Mouse (Mus musculus) c-Kit-positive CD71-negative TER-119-negative erythroid progenitor cells, embryonic 14.5 days (primary cell): ENCODE measurements around the gene Ankrd13b.

Source experiments
- DNase-seq: peaks from one replicate; pipeline ENCODE4 v3.0.0-alpha.2; 2013; ENCODE audit warnings: low read depth

The Ankrd13b gene

DNA sequence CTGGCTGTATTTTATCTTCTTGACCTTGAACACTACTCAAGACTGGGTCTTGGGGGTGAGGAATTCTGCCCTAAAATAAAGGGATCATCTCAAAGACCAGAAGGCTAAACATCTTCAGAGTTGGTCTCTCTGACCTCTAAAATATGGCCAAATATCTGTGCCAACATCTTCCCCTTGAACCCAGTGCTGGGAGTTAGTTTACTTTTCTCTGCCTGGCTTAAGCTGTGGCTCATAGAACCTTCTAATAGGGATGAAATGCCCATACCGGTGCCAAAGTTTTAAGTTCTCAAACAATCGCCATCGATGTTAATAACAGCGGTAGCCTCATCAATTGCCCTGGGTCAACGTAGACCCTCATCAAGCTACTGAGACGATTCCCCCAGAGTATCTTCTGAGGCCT, 27.6 kb downstream of the Ankrd13b start:
- DNase-seq: no peak

DNA sequence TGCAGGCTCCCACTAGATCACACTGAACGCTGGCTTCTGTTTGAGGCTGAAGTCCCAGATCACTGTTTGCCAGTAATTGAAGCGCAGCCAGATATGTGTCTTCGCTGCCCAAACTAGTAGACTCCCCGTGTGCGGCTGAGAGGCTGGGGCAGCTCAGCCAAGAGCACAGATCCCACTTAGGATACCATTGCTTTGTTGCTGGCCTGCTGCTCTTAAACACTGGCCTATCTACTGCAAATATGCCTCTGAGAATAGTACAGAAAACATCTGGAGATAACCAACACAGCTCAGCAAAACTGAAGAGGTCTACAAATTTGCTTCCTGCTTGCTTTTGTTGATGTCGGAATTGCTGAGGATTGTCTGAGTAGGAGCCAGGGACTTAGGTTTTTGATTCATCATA, 32.6 kb downstream of the Ankrd13b start:
- no peak for DNase-seq

GRCm38 (mm10) chr11:77455770-77456510, 33.5 kb downstream of the Ankrd13b start:
- DNase-seq: no peak

DNA sequence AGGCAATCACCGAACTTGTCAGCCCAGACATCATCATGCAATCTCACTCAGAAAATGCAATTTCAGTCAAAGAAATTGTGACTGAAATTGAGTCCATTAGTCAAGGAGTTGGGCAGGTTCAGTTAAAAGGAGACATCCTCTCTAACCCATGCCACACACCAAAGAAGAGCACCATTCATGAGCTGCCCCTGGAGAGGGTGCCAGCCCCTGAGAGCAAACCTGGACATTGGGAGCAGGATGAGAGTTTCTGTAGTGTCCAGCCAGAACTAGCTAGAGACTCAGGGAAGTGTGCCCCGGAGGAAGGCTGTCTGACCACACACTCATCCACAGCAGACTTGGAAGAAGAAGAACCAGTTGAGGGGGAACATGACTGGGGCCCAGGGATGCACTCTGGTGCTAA, 36.1 kb downstream of the Ankrd13b start:
- no peak for DNase-seq

DNA sequence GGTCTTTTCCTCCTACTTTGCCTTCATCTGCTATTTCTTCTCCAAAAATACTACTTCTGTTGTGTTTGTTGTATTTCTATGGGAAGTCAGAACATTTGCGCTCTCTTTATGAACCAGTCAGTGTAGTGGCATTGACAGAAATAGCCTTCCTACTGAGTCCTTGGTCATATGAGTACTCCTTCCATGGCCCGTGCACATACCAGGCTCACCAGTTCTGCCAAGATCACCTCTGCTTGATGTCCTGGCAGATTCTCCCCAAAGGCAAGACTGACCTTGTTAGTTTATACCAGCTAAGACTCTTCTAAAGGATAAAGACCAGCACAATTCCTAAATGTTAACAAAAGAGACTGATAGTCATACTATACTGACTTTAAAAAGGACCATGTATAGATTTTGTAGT, 37.8 kb downstream of the Ankrd13b start:
- no peak for DNase-seq

- no peak for DNase-seq
Measured at GRCm38 (mm10) chr11:77449224-77449623, 40.3 kb downstream of the Ankrd13b start.

DNA sequence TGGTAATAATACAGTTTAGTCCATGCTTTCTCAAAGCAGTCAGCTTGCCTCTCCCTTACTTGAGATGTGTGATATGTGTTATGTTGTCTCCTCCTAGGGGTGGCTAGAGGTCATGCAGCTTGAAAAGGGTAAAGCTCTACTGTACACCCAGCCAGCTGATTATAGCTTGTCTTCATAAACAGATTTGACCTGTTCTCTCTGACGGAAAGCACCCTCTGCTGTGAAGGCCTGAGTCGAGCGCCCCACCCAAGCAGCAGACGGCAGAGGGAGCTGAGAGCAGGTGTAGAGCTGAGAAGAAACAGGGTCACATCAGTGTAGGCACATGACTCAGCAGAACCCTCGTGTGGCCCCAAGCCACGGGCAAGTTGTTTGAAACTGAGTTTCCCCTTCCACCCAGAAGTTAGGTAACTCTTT, 42.8 kb downstream of the Ankrd13b start:
- peak; percentile 64 for DNase-seq

GRCm38 (mm10) chr11:77444939-77445338, 44.5 kb downstream of the Ankrd13b start:
- no peak for DNase-seq

GRCm38 (mm10) chr11:77442186-77443170, 47.0 kb downstream of the Ankrd13b start:
- no peak for DNase-seq

DNA sequence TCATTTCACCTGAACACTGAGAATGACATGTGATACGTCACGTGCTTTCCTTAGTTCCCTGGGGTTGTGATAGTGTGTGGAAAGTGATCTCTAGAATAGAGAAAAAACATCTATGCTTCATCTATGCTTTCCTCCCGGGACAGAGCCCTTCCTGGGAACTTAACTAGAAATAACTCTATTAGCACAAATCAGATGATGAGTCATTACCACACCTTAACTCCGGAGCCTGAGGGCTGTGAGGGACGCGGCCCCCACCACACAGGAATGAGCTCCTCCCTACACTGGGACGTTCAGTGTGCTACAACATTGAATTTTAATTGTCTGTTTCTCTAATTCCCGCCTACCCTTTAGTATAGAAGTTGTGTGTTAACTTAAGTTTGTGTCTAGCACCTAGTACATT, 48.5 kb downstream of the Ankrd13b start:
- DNase-seq: no peak

DNA sequence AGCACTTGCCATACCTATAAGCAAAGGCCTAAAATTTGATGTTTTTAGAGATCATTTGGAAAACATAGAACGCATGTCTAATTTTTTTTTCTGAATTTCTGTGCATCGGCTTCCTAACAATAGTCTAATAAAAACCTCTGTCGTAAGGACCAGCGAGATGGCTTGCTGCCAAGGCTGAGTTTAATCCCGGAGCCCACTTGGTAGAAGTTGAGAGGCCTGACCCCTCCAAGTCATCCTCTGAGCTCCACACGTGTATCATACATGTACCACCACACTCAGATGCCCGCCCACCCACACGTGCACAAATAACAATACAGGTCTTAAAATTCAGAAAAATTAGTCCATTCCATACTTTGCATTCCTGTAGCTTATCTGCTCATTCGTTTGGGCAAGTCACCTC, 49.4 kb downstream of the Ankrd13b start:
- DNase-seq: no peak

DNA sequence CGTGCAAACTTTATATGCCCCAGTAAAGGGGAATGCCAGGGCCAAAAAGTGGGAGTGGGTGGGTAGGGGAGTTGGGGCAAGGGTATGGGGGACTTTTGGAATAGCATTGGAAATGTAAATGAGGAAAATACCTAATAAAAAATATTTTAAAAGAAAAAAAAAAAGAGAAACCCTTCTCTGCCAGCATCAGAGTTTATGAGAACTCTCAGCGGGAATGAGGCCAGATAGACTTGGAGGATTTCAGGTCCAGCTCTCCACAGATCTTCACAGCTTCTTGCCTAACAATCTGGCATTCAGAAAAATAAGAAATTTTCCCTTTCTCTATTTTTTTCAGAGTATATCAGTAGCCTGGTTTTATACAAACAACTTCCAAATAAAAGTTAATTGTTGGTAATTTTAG, 52.5 kb downstream of the Ankrd13b start:
- DNase-seq: no peak

DNA sequence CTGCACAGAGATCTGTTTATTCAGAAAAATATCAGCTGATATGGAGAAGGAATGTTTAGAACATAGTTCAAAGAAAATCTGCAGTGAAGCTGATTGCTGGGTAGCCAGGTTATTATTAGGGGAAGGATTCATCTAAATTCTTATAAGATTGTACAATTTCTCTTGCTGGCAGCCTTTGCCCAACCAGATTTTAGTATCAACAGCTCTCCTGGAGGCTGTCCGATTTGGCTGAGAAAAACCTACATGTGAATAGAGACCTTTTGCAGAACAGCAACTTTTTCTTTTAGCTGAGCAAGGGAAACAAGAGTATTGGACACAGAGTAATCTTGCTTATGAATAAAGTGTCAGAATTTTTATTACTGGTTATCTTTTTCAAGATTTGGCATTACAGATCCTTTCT, 61.0 kb downstream of the Ankrd13b start:
- no peak for DNase-seq

GRCm38 (mm10) chr11:77423175-77423859, 66.2 kb downstream of the Ankrd13b start:
- no peak for DNase-seq
